Mouse (Mus musculus) stomach, postnatal 0 days (tissue): ENCODE results near the gene Bcas3. TPM values are rescaled to one million over a fixed set of nuclear protein-coding genes. Genes with fewer than 3 reads are reported as not detected.

Source experiments
- ATAC-seq: fragments of 200-750 bp; cut with Nextera tagmentation; 2 replicates; pipeline ENCODE4 v1.8.0; 2017; ENCODE audit not compliant: low FRiP score, low TSS enrichment
- DNase-seq: peaks from one replicate; pipeline ENCODE4 v3.0.0-alpha.2; 2016; ENCODE audit warnings: low spot score
- H3K27ac ChIP-seq: fragments of 300-500 bp; sonication (generic); replicated peaks from 2 replicates; pipeline ENCODE4 v1.5.1; 2014; ENCODE audit warnings: mild to moderate bottlenecking, control low read depth
- H3K27me3 ChIP-seq: fragments of 300-500 bp; sonication (generic); 2 replicates; pipeline ENCODE4 v1.6.1; 2014; ENCODE audit warnings: low read length; ENCODE audit not compliant: control insufficient read depth, insufficient read depth
- H3K36me3 ChIP-seq: fragments of 300-500 bp; sonication (generic); 2 replicates; pipeline ENCODE4 v1.6.1; 2014; ENCODE audit warnings: low read length, mixed read lengths; ENCODE audit not compliant: control insufficient read depth, insufficient read depth
- H3K4me1 ChIP-seq: fragments of 300-500 bp; sonication (generic); replicated peaks from 2 replicates; pipeline ENCODE4 v1.6.1; 2014; ENCODE audit warnings: antibody characterized with exemption; ENCODE audit not compliant: control insufficient read depth, insufficient read depth
- H3K4me2 ChIP-seq: fragments of 300-500 bp; sonication (generic); replicated peaks from 2 replicates; pipeline ENCODE4 v1.6.1; 2014; ENCODE audit warnings: low read depth, mild to moderate bottlenecking, control low read depth, moderate library complexity
- H3K4me3 ChIP-seq: fragments of 300-500 bp; sonication (generic); 2 replicates; pipeline ENCODE4 v1.5.1; 2014; ENCODE audit warnings: low read depth, low read length, control low read depth
- H3K9ac ChIP-seq: fragments of 300-500 bp; sonication (generic); 2 replicates; pipeline ENCODE4 v1.6.1; 2014; ENCODE audit warnings: mild to moderate bottlenecking, low read length, control low read depth, mixed read lengths
- H3K9me3 ChIP-seq: fragments of 300-500 bp; sonication (generic); 2 replicates; pipeline ENCODE4 v1.6.1; 2016; ENCODE audit warnings: low read length; ENCODE audit not compliant: control insufficient read depth
- CTCF ChIP-seq: IDR thresholded peaks from 2 replicates; pipeline ENCODE4 v1.5.1; 2016; ENCODE audit warnings: antibody characterized with exemption, low read depth, mild to moderate bottlenecking, moderate library complexity
- EP300 ChIP-seq: optimal IDR thresholded peaks from 2 replicates; pipeline ENCODE3; 2016; ENCODE audit warnings: antibody characterized with exemption
- WGBS: fragments of 180-500 bp; shearing (Covaris S2); extraction: QIAGEN DNeasy Blood & Tissue Kit; methylation state at CpG from one replicate; pipeline ENCODE4 v1.1.7; 2014; 5-methylcytosine and 5-hydroxymethylcytosine counted together
- polyA plus RNA-seq: library from polyadenylated mRNA; unstranded; fragments of >200 nt; fragmentation: Nextera tagmentation; extraction: Ambion mirVana; gene quantifications from 2 replicates; pipeline ENCODE4 v1.2.1, GENCODE M21; 2015

Bcas3 gene
- polyA plus RNA-seq, 1 experiment from 2014 or later = 16.5 TPM

- Histone ChIP-seq H3K9me3 (no peaks in the 10 kb centered on the region), H3K4me3 (no peak overlapping the region), H3K4me2 (no peak overlapping the region), H3K4me1 (no peaks in the 10 kb centered on the region), H3K27me3 (no peaks in the 10 kb centered on the region), H3K36me3 (no peaks in the 10 kb centered on the region; the same call in 1 of the 2 replicates), H3K9ac (no peak overlapping the region), H3K27ac (no peak overlapping the region)
- ATAC-seq = no peak
- WGBS = 89% methylated on average over 6 of the region's 6 CpGs
- no peak for DNase-seq
- TF ChIP-seq EP300 (no peak), CTCF (no peak)
Observed at GRCm38 (mm10) chr11:85359641-85360040, 6.7 kb downstream of the Bcas3 start.

- ATAC-seq = no peak
- Histone ChIP-seq H3K4me2 (no peak overlapping the region), H3K4me3 (no peak overlapping the region), H3K27me3 (no peaks in the 10 kb centered on the region), H3K4me1 (no peaks in the 10 kb centered on the region), H3K9me3 (no peaks in the 10 kb centered on the region), H3K36me3 (no peaks in the 10 kb centered on the region; the same call in 1 of the 2 replicates), H3K27ac (no peak overlapping the region), H3K9ac (no peak overlapping the region)
- DNase-seq = no peak
- TF ChIP-seq CTCF = no peak
- no peak for TF ChIP-seq EP300
- WGBS = 77% methylated on average over 8 of the region's 8 CpGs
Observed at GRCm38 (mm10) chr11:85361621-85362020, 8.7 kb downstream of the Bcas3 start.

GRCm38 (mm10) chr11:85366168-85366567 lies 13.2 kb downstream of the Bcas3 start:
- ATAC-seq (no peak), DNase-seq (no peak)
- WGBS = 84% methylated on average over 3 of the region's 3 CpGs
- Histone ChIP-seq H3K9ac (no peak overlapping the region), H3K27me3 (no peaks in the 10 kb centered on the region), H3K27ac (no peak overlapping the region), H3K4me3 (no peak overlapping the region), H3K36me3 (no peaks in the 10 kb centered on the region; the same call in 1 of the 2 replicates), H3K4me2 (no peak overlapping the region), H3K9me3 (no peaks in the 10 kb centered on the region), H3K4me1 (no peaks in the 10 kb centered on the region)
- TF ChIP-seq CTCF = no peak
- no peak for TF ChIP-seq EP300

GRCm38 (mm10) chr11:85367823-85368222 lies 14.9 kb downstream of the Bcas3 start:
- no peaks in the 10 kb centered on the region for H3K4me1 ChIP-seq
- H3K27ac ChIP-seq = no peak overlapping the region
- no peak overlapping the region for H3K4me3 ChIP-seq
- H3K9me3 ChIP-seq = no peaks in the 10 kb centered on the region
- DNase-seq (peak; percentile 16), ATAC-seq (peak; percentile 71)
- no peaks in the 10 kb centered on the region for H3K27me3 ChIP-seq
- TF ChIP-seq CTCF = no peak
- no peak overlapping the region for H3K9ac ChIP-seq
- H3K4me2 ChIP-seq = no peak overlapping the region
- H3K36me3 ChIP-seq = no peaks in the 10 kb centered on the region; the same call in 1 of the 2 replicates
- WGBS = 63% methylated on average over 3 of the region's 3 CpGs

GRCm38 (mm10) chr11:85379091-85379490 lies 26.1 kb downstream of the Bcas3 start:
- Histone ChIP-seq H3K4me1 (no peaks in the 10 kb centered on the region), H3K9ac (no peak overlapping the region), H3K36me3 (no peaks in the 10 kb centered on the region), H3K9me3 (no peaks in the 10 kb centered on the region), H3K27me3 (no peaks in the 10 kb centered on the region), H3K4me2 (no peak overlapping the region), H3K4me3 (no peak overlapping the region), H3K27ac (no peak overlapping the region)
- TF ChIP-seq EP300 = no peak
- TF ChIP-seq CTCF = no peak
- ATAC-seq = no peak
- no peak for DNase-seq
- WGBS = 77% methylated on average over 3 of the region's 3 CpGs

DNA sequence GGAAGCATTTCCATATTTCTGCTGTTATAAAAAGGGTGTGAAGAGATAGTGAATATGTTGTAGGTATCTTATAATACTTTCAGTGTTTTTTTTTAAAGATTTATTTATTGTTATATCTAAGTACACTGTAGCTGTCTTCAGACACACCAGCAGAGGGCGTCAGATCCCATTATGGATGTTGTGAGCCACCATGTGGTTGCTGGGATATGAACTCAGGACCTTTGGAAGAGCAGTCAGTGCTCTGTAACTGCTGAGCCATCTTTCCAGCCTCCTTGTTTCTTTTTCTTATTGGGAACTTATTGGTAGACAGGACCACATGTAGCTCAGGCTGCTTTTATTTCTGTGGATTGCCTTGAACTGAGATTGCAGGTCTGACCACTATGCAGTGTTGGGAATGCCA lies 27.1 kb downstream of the Bcas3 start:
- Histone ChIP-seq H3K36me3 (no peaks in the 10 kb centered on the region), H3K27me3 (no peaks in the 10 kb centered on the region), H3K4me3 (no peak overlapping the region), H3K27ac (no peak overlapping the region), H3K9ac (no peak overlapping the region), H3K4me2 (no peak overlapping the region), H3K4me1 (no peaks in the 10 kb centered on the region), H3K9me3 (no peaks in the 10 kb centered on the region)
- ATAC-seq (no peak), DNase-seq (no peak)
- WGBS = 12% methylated on average over 1 of the region's 1 CpGs
- TF ChIP-seq CTCF = peak; percentile 19; the same call in 1 of the 2 replicates
- no peak for TF ChIP-seq EP300
